Mouse (Mus musculus): ENCODE data around the gene Gp6. TPM values are rescaled to one million over a fixed set of nuclear protein-coding genes. Genes with fewer than 3 reads are reported as not detected.
"Not testable (repeated sequence)": the region's sequence is repeated elsewhere in the genome, so short reads cannot be mapped to it uniquely, and the experiment has no call there.

Gp6 gene
- polyA plus RNA-seq, 1 experiment from 2014 or later, result 0.57 TPM

DNA sequence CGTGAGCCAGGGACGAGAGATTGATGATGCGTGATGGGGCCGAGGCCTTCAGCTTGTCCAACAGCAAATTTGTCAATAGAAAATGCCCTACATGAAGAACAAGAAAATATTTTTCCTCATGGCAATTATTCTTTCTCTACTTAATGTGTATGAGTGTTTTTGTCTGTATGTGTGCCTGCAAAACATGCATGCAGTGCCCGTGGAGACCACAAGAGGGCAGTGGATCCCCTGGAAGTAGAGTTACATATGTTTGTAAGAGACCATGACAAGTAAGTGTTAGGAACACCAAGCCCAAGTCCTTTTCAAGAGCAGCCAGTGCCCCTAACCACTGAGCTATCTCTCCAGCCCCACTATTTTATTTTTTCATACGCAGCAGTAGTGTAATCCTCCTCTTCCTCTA, 34.0 kb upstream of the Gp6 start:
- Histone ChIP-seq H3K9me3 (ENCODE audit: low read length) (no peaks in the 10 kb centered on the region), H3K4me2 (replicated peaks; ENCODE audit: low read depth, low read length) (no peak overlapping the region), H3K4me1 (ENCODE audit: insufficient read depth, low read depth, low read length) (no peaks in the 10 kb centered on the region), H3K36me3 (ENCODE audit: insufficient read depth, low read length) (0 out of 2 replicates have a peak, but pooled peaks cover 8% of the 10 kb centered on the region), H3K27me3 (replicated peaks; ENCODE audit: insufficient read depth, low read length) (no peaks in the 10 kb centered on the region), H3K27ac (ENCODE audit: low read length) (no peak overlapping the region), H3K4me3 (ENCODE audit: low read depth, low read length) (no peak overlapping the region), H3K9ac (replicated peaks; ENCODE audit: low read depth) (no peak overlapping the region)
- TF ChIP-seq CTCF (IDR thresholded peaks at IDR 0.05) (peak; percentile 93), EP300 (IDR thresholded peaks at IDR 0.05) (no peak)
- WGBS, result 78% methylated on average over 6 of the region's 6 CpGs
- DNase-seq (ENCODE audit: low spot score) (peak; percentile 82), ATAC-seq (peak; percentile 42; the same call in 1 of the 2 replicates)

DNA sequence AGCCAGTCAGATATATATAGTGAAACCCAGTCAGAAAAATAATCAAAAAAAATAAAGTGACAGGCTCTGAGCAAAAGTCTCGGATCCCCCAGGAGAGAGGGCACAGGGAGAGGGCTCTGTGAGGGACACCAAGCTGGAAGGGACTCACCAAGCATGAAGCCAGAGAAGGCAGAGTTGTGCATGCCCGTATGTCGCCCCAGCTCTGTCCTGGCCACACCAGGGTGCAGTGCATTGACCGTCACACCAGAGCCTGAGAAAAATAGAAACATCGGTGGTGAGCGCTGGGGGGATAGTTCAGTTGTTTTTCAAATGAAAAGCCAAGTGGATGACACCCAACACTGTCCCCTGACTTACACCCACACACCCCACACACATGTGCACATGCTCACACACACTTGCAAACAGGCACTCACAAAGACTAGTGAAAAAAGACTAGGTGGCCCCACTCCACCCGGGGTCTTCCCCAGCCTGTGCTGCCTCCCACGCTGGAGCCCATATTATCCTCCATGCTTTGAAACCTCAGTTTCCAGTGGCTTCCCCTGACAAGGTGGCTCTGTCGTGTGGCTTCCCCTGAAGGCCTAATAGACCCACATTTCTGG, 32.8 kb upstream of the Gp6 start:
- peaks cover 12% of the 10 kb centered on the region; the same call in 1 of the 2 replicates for H3K36me3 ChIP-seq (ENCODE audit: insufficient read depth, low read length)
- WGBS, result 93% methylated on average over 9 of the region's 9 CpGs

DNA sequence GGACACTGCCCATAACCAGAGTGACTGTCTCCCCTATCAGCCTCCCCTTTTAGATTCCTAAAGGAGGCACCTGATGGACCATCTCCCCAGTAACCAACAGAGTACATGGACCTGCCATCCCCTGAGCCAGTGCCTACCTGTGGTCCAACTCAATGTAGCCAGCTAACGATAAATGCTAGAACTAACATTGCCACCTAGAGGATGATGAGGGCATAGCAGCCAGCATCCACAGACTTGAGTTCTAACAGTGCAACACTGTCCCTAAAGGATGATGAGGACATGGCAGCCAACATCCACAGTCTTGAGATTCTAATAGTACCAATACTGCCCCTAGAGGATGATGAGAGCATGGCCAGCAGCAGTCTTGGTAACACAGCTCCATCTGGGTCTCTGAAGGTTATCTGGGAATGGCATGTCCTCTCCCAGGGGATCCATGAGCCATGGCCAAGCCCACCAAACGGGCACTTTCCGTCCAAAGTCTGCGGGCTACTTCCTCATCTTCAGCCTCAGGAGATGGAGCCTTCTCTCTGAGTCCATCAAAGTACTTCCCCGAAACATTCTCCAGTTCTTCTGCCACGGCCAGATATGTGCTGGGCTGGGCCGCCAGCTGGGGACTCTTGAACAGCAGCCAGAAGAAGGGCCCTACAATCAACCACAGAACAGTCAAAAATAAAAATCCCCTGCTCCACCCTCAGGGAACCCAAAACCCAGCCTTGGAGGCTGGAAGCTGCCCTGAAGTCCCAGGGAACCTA, 29.8 kb upstream of the Gp6 start:
- DNase-seq (ENCODE audit: low spot score) (peak; percentile 97), ATAC-seq (peak; percentile 96)
- H3K27ac ChIP-seq (ENCODE audit: low read length), result no peak overlapping the region
- no peak for TF ChIP-seq EP300 (IDR thresholded peaks at IDR 0.05)
- peak; percentile 100 for TF ChIP-seq CTCF (IDR thresholded peaks at IDR 0.05)
- H3K9me3 ChIP-seq (ENCODE audit: low read length), result no peaks in the 10 kb centered on the region
- H3K9ac ChIP-seq (replicated peaks; ENCODE audit: low read depth), result no peak overlapping the region
- H3K36me3 ChIP-seq (ENCODE audit: insufficient read depth, low read length), result peaks cover 14% of the 10 kb centered on the region; the same call in 1 of the 2 replicates
- no peak overlapping the region for H3K4me2 ChIP-seq (replicated peaks; ENCODE audit: low read depth, low read length)
- H3K4me1 ChIP-seq (ENCODE audit: insufficient read depth, low read depth, low read length), result no peaks in the 10 kb centered on the region
- H3K27me3 ChIP-seq (replicated peaks; ENCODE audit: insufficient read depth, low read length), result no peaks in the 10 kb centered on the region
- 62% methylated on average over 7 of the region's 7 CpGs for WGBS
- H3K4me3 ChIP-seq (ENCODE audit: low read depth, low read length), result no peak overlapping the region

More for the DNA sequence above, 32.8 kb upstream of the Gp6 start:
- Histone ChIP-seq H3K27me3 (replicated peaks; ENCODE audit: insufficient read depth, low read length) (no peaks in the 10 kb centered on the region), H3K9ac (replicated peaks; ENCODE audit: low read depth) (no peak overlapping the region), H3K4me1 (ENCODE audit: insufficient read depth, low read depth, low read length) (no peaks in the 10 kb centered on the region), H3K9me3 (ENCODE audit: low read length) (no peaks in the 10 kb centered on the region), H3K4me3 (ENCODE audit: low read depth, low read length) (no peak overlapping the region), H3K4me2 (replicated peaks; ENCODE audit: low read depth, low read length) (no peak overlapping the region), H3K27ac (ENCODE audit: low read length) (no peak overlapping the region)
- no peak for TF ChIP-seq EP300 (IDR thresholded peaks at IDR 0.05)
- TF ChIP-seq CTCF (IDR thresholded peaks at IDR 0.05), result no peak
- DNase-seq (ENCODE audit: low spot score) (no peak), ATAC-seq (no peak)

DNA sequence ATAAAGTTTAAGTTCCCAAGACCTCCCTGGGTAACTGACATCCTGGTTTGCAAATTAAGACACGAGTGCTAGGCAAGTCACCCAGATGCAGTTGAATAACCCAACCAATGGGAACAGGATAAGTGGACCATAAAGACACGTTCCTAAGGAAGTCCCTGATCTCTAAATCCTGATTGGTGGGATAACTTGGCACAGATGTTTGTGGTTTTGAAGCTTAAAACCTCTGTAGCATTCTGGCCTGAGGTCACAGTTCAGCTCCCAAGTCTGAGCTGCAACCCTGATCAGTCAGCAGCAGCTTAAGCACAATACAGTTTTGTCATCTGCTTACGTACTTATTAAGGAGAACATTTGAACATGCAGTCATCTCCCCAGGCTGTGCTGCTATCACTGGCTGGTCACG, 22.7 kb upstream of the Gp6 start:
- Histone ChIP-seq H3K4me3 (ENCODE audit: low read depth, low read length) (no peak overlapping the region), H3K36me3 (ENCODE audit: insufficient read depth, low read length) (0 out of 2 replicates have a peak, but pooled peaks cover 5% of the 10 kb centered on the region), H3K4me2 (replicated peaks; ENCODE audit: low read depth, low read length) (no peak overlapping the region), H3K27me3 (replicated peaks; ENCODE audit: insufficient read depth, low read length) (no peaks in the 10 kb centered on the region), H3K9ac (replicated peaks; ENCODE audit: low read depth) (no peak overlapping the region), H3K9me3 (ENCODE audit: low read length) (no peaks in the 10 kb centered on the region), H3K4me1 (ENCODE audit: insufficient read depth, low read depth, low read length) (no peaks in the 10 kb centered on the region), H3K27ac (ENCODE audit: low read length) (no peak overlapping the region)
- ATAC-seq (no peak), DNase-seq (ENCODE audit: low spot score) (no peak)
- WGBS, result 49% methylated on average over 4 of the region's 4 CpGs
- TF ChIP-seq CTCF (IDR thresholded peaks at IDR 0.05) (no peak), EP300 (IDR thresholded peaks at IDR 0.05) (no peak)

DNA sequence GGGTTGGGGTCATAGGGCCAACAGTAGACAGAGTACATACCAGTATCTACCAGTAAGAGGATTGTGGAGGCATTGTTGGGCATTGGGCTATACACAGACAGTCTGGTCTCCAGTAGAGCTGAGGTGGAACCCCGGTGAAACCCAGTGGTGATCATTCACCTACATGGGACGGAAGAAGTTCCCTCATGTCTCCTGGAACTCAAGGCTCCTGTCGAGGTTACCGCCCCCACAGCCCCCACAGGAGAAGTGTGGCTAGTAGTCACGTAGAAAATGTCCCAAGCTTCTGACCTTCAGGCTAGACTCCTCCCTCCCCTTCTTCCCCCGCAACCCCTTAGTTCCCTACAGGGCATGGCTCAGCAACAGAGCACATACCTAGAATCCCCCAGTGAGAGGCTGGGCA, 22.1 kb upstream of the Gp6 start:
- Histone ChIP-seq H3K4me2 (replicated peaks; ENCODE audit: low read depth, low read length) (no peak overlapping the region), H3K4me3 (ENCODE audit: low read depth, low read length) (no peak overlapping the region), H3K27me3 (replicated peaks; ENCODE audit: insufficient read depth, low read length) (no peaks in the 10 kb centered on the region), H3K36me3 (ENCODE audit: insufficient read depth, low read length) (no peaks in the 10 kb centered on the region), H3K9me3 (ENCODE audit: low read length) (no peaks in the 10 kb centered on the region), H3K4me1 (ENCODE audit: insufficient read depth, low read depth, low read length) (no peaks in the 10 kb centered on the region), H3K27ac (ENCODE audit: low read length) (no peak overlapping the region), H3K9ac (replicated peaks; ENCODE audit: low read depth) (no peak overlapping the region)
- TF ChIP-seq CTCF (IDR thresholded peaks at IDR 0.05) (no peak), EP300 (IDR thresholded peaks at IDR 0.05) (no peak)
- no peak for ATAC-seq
- WGBS, result 78% methylated on average over 6 of the region's 6 CpGs
- DNase-seq (ENCODE audit: low spot score), result no peak

DNA sequence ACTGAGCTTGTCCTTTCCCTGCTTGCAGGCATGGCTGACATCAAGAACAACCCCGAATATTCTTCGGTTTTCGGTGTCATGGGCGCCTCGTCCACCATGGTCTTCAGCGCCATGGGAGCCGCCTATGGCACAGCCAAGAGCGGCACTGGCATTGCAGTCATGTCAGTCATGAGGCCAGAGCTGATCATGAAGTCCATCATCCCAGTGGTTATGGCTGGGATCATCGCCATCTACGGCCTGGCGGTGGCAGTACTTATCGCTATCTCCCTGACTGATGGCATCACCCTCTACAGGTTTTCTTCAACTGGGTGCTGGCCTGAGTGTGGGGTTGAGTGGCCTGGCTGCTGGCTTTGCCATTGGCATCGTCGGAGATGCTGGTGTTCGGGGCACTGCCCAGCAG, 14.9 kb upstream of the Gp6 start:
- not testable (repeated sequence) for H3K36me3 ChIP-seq (ENCODE audit: insufficient read depth, low read length); H3K27ac ChIP-seq (ENCODE audit: low read length); H3K4me3 ChIP-seq (ENCODE audit: low read depth, low read length); DNase-seq (ENCODE audit: low spot score); H3K9ac ChIP-seq (replicated peaks; ENCODE audit: low read depth); ATAC-seq; H3K4me2 ChIP-seq (replicated peaks; ENCODE audit: low read depth, low read length); H3K27me3 ChIP-seq (replicated peaks; ENCODE audit: insufficient read depth, low read length); H3K4me1 ChIP-seq (ENCODE audit: insufficient read depth, low read depth, low read length); H3K9me3 ChIP-seq (ENCODE audit: low read length)
- WGBS, result 91% methylated on average over 15 of the region's 15 CpGs
